ENCODE assay signal across 11 mouse cellular contexts in the genomic region with DNA sequence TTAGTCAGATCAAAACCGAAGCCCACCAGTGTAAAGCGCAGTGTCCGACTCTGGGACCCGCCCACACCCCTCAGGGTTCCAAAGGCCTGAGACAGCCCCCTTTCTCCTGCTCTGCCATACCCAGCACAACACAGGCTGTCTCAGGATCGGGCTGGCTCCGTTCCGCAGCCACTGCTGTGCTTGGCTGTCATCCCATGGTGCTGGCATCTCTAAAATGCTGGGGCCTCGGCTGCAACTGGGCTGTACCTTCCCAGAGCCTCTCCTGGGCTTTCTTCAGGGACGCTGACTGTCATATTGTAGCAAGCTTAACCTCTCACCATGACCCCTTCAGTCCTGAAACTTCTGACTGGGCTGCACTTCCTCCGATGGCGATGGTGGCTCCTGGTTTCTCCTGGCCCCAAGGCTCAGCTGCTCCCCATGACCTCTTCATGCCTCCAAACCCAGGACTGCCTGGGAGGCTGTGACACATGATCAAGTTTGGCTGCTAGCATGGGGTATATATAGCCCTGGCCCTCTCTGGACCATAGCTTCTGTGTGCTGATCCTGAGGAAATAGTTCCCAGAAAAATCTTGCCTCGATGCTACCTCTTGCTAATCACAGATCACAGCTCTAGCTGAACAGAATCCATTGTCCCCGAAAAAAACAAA. TPM values are rescaled to one million over a fixed set of nuclear protein-coding genes. Genes with fewer than 3 reads are reported as not detected.
DNase-seq lines count a peak whose midpoint lies in the region; ATAC-seq and TF ChIP-seq lines count a peak whose summit lies in the region.
"Had no signal": no experiment of that assay in that cellular context is flagged by ENCODE, and none has a peak within 500 bp of the region (broad histone marks: within the 10 kb centered on the region; RNA-seq: fewer than 3 reads in every experiment).

No protein-coding gene starts in this region.

- H3K27me3 ChIP-seq in forebrain, embryonic 14.5 days (replicated peaks; ENCODE audit: control insufficient read depth, insufficient read depth, low read length) = no peaks in the 10 kb centered on the region
- H3K27me3 ChIP-seq in forebrain, embryonic 15.5 days = no peaks in the 10 kb centered on the region
- H3K27me3 ChIP-seq in midbrain, postnatal 0 days (ENCODE audit: insufficient read depth, low read length) = no peaks in the 10 kb centered on the region
- H3K27me3 ChIP-seq in midbrain, embryonic 11.5 days (ENCODE audit: control insufficient read depth, insufficient read depth, low read length) = no peaks in the 10 kb centered on the region
- no peaks in the 10 kb centered on the region for H3K27me3 ChIP-seq in kidney, adult 2 months (replicated peaks; ENCODE audit: control insufficient read depth, insufficient read depth, low read length)

- intact Hi-C loops in left cerebral cortex, postnatal 25 days (cut with DNase I) = no loop called here

- TF ChIP-seq CTCF in midbrain, postnatal 0 days (IDR thresholded peaks at IDR 0.05) = no peak
- TF ChIP-seq CTCF in kidney, adult 2 months (conservative IDR thresholded peaks at IDR 0.05; ENCODE audit: insufficient read depth, insufficient read length, low read depth, low read length) = no peak

- no peak for ATAC-seq in forebrain, embryonic 14.5 days
- ATAC-seq in forebrain, embryonic 15.5 days (replicated peaks) = no peak; the same call in 1 of the 2 replicates
- ATAC-seq in midbrain, postnatal 0 days (ENCODE audit: low FRiP score) = no peak
- no peak for ATAC-seq in midbrain, embryonic 11.5 days (ENCODE audit: low FRiP score)

- no peak overlapping the region for H3K4me3 ChIP-seq in forebrain, embryonic 14.5 days (ENCODE audit: low read depth, low read length)
- H3K4me3 ChIP-seq in forebrain, embryonic 15.5 days = no peak overlapping the region
- H3K4me3 ChIP-seq in midbrain, postnatal 0 days (ENCODE audit: low read depth, low read length) = no peak overlapping the region
- no peak overlapping the region for H3K4me3 ChIP-seq in midbrain, embryonic 11.5 days (ENCODE audit: low read depth, low read length)
- no peak overlapping the region for H3K4me3 ChIP-seq in kidney, adult 2 months (ENCODE audit: insufficient read depth, low read depth, low read length)
- H3K4me3 ChIP-seq: left cerebral cortex, adult 2 months had no signal

- H3K27ac ChIP-seq in forebrain, embryonic 14.5 days (ENCODE audit: low read depth, low read length) = 0 out of 2 replicates have a peak overlapping the region, but pooled peaks have one; percentile 5
- H3K27ac ChIP-seq in forebrain, embryonic 15.5 days (replicated peaks) = no peak overlapping the region
- H3K27ac ChIP-seq in midbrain, postnatal 0 days (ENCODE audit: low read depth, low read length) = no peak overlapping the region
- H3K27ac ChIP-seq in midbrain, embryonic 11.5 days (ENCODE audit: low read depth, low read length) = no peak overlapping the region
- H3K27ac ChIP-seq in kidney, adult 2 months (ENCODE audit: insufficient read depth, low read depth, low read length) = no peak overlapping the region
- H3K27ac ChIP-seq: left cerebral cortex, adult 2 months had no signal

- peak; percentile 70 for DNase-seq in forebrain, embryonic 14.5 days (ENCODE audit: low spot score)
- peak; percentile 83 for DNase-seq in midbrain, postnatal 0 days (ENCODE audit: low spot score)
- DNase-seq in midbrain, embryonic 11.5 days (ENCODE audit: low spot score, missing footprints) = no peak
- DNase-seq in gastrocnemius, postnatal 10 days = peak; percentile 55
- DNase-seq in left cerebral cortex, postnatal 25 days (ENCODE audit: low spot score in 2 of 2) = peak; percentile 31 to 43
- no peak for DNase-seq in kidney, adult 8-10 months
- DNase-seq in kidney, adult 2 months = no peak
- DNase-seq: adrenal gland, adult 8-10 months had no signal

- no peak for TF ChIP-seq POLR2A in kidney, adult 2 months (IDR thresholded peaks at IDR 0.05; ENCODE audit: low read depth, low read length)

- H3K4me2 ChIP-seq in forebrain, embryonic 14.5 days (ENCODE audit: low read length) = no peak overlapping the region
- H3K4me2 ChIP-seq in forebrain, embryonic 15.5 days (replicated peaks) = no peak overlapping the region
- H3K4me2 ChIP-seq in midbrain, postnatal 0 days (ENCODE audit: low read depth, low read length, poor library complexity, severe bottlenecking) = no peak overlapping the region
- no peak overlapping the region for H3K4me2 ChIP-seq in midbrain, embryonic 11.5 days

- H3K9me3 ChIP-seq in forebrain, embryonic 14.5 days (replicated peaks; ENCODE audit: control insufficient read depth, low read length) = no peaks in the 10 kb centered on the region
- H3K9me3 ChIP-seq in forebrain, embryonic 15.5 days = no peaks in the 10 kb centered on the region
- no peaks in the 10 kb centered on the region for H3K9me3 ChIP-seq in midbrain, postnatal 0 days (ENCODE audit: low read length)
- no peaks in the 10 kb centered on the region for H3K9me3 ChIP-seq in midbrain, embryonic 11.5 days (ENCODE audit: control insufficient read depth, low read length)

- 55% methylated on average over 13 of the region's 13 CpGs for WGBS in forebrain, embryonic 14.5 days
- WGBS in forebrain, embryonic 15.5 days = 50% methylated on average over 13 of the region's 13 CpGs
- 52% methylated on average over 13 of the region's 13 CpGs for WGBS in midbrain, postnatal 0 days
- 73% methylated on average over 13 of the region's 13 CpGs for WGBS in midbrain, embryonic 11.5 days
- WGBS in kidney, adult 2 months = 75% methylated on average over 13 of the region's 13 CpGs

- H3K9ac ChIP-seq in forebrain, embryonic 14.5 days (ENCODE audit: low read length) = no peak overlapping the region
- H3K9ac ChIP-seq in forebrain, embryonic 15.5 days (replicated peaks) = no peak overlapping the region
- no peak overlapping the region for H3K9ac ChIP-seq in midbrain, postnatal 0 days (replicated peaks; ENCODE audit: low read length, poor library complexity, severe bottlenecking)
- no peak overlapping the region for H3K9ac ChIP-seq in midbrain, embryonic 11.5 days (ENCODE audit: low read length)

- no peaks in the 10 kb centered on the region for H3K36me3 ChIP-seq in forebrain, embryonic 14.5 days (ENCODE audit: control insufficient read depth, insufficient read depth, low read length)
- H3K36me3 ChIP-seq in forebrain, embryonic 15.5 days = no peaks in the 10 kb centered on the region
- H3K36me3 ChIP-seq in midbrain, postnatal 0 days (ENCODE audit: insufficient read depth, low read length) = no peaks in the 10 kb centered on the region
- no peaks in the 10 kb centered on the region for H3K36me3 ChIP-seq in midbrain, embryonic 11.5 days (ENCODE audit: control insufficient read depth, insufficient read depth, low read length)
- H3K36me3 ChIP-seq in kidney, adult 2 months (ENCODE audit: control insufficient read depth, insufficient read depth, low read length) = no peaks in the 10 kb centered on the region

- H3K4me1 ChIP-seq in forebrain, embryonic 14.5 days (ENCODE audit: control insufficient read depth, insufficient read depth, low read length) = no peaks in the 10 kb centered on the region
- H3K4me1 ChIP-seq in forebrain, embryonic 15.5 days = peaks cover 11% of the 10 kb centered on the region
- H3K4me1 ChIP-seq in midbrain, postnatal 0 days (ENCODE audit: insufficient read depth, low read length) = no peaks in the 10 kb centered on the region
- H3K4me1 ChIP-seq in midbrain, embryonic 11.5 days (ENCODE audit: control insufficient read depth, insufficient read depth, low read length) = no peaks in the 10 kb centered on the region
- H3K4me1 ChIP-seq in kidney, adult 2 months (ENCODE audit: control insufficient read depth, insufficient read depth, low read length) = no peaks in the 10 kb centered on the region

RNA-seq across cellular contexts. Expression of a gene that starts 37.3 kb away (rescaled TPM):
- polyA plus RNA-seq in forebrain, embryonic 14.5 days (2014; fragmentation: Nextera tagmentation; extraction: Ambion mirVana) = 1.0 and 1.4 TPM in 2 replicates
- 1.6 TPM in 2 replicates for polyA plus RNA-seq in forebrain, embryonic 15.5 days (2015; fragmentation: Nextera tagmentation; extraction: Ambion mirVana)
- 20.5 and 23.6 TPM in 2 replicates for total RNA-seq in midbrain, postnatal 0 days (2014; rRNA removed)
- 3.1 and 3.2 TPM in 2 replicates for polyA plus RNA-seq in midbrain, postnatal 0 days (2015; fragmentation: Nextera tagmentation; extraction: Ambion mirVana)
- 0.16 and 0.33 TPM in 2 replicates for polyA plus RNA-seq in midbrain, embryonic 11.5 days (2014; fragmentation: Nextera tagmentation; extraction: Ambion mirVana)
- 10 to 100 TPM; 21.6 to 33.9 TPM for total RNA-seq in gastrocnemius, postnatal 10 days (2021)
- 10 to 100 TPM; 17.4 to 19.6 TPM for total RNA-seq in left cerebral cortex, postnatal 25 days (2021)
- 4.6 and 5.7 TPM in 2 replicates for polyA plus RNA-seq in kidney, adult 2 months (2012; rRNA removed)
- total RNA-seq: megakaryocyte, adult 5-6 weeks had no signal

RNA-seq across cellular contexts. Expression of a gene that starts 53.2 kb away (rescaled TPM):
- 23.6 and 23.7 TPM in 2 replicates for polyA plus RNA-seq in forebrain, embryonic 14.5 days (2014; fragmentation: Nextera tagmentation; extraction: Ambion mirVana)
- polyA plus RNA-seq in forebrain, embryonic 15.5 days (2015; fragmentation: Nextera tagmentation; extraction: Ambion mirVana) = 31.6 and 32.0 TPM in 2 replicates
- total RNA-seq in midbrain, postnatal 0 days (2014; rRNA removed) = 10.1 and 23.1 TPM in 2 replicates
- polyA plus RNA-seq in midbrain, postnatal 0 days (2015; fragmentation: Nextera tagmentation; extraction: Ambion mirVana) = 22.9 and 23.4 TPM in 2 replicates
- 34.2 and 37.4 TPM in 2 replicates for polyA plus RNA-seq in midbrain, embryonic 11.5 days (2014; fragmentation: Nextera tagmentation; extraction: Ambion mirVana)
- 100 to 1,000 TPM; 106 to 115 TPM for total RNA-seq in gastrocnemius, postnatal 10 days (2021)
- 10 to 100 TPM; 14.0 to 14.1 TPM for total RNA-seq in left cerebral cortex, postnatal 25 days (2021)
- 33.0 and 44.8 TPM in 2 replicates for polyA plus RNA-seq in kidney, adult 2 months (2012; rRNA removed)

Comparison
In these comparisons a context has a peak if more than half of its experiments do, and no peak if none do; other contexts are left out.
1. DNase-seq: peak in forebrain, embryonic 14.5 days (single experiment), midbrain, postnatal 0 days (single experiment), gastrocnemius, postnatal 10 days (single experiment) and left cerebral cortex, postnatal 25 days (2 of 2); none in midbrain, embryonic 11.5 days (single experiment), kidney, adult 8-10 months (0 of 2) and kidney, adult 2 months (single experiment).